Mouse (Mus musculus) forelimb bud, embryonic 11.5 days (tissue): ENCODE measurements around the gene Gtf3c1.
"Not testable (repeated sequence)": the region's sequence is repeated elsewhere in the genome, so short reads cannot be mapped to it uniquely, and the experiment has no call there.

Experiments
- DNase-seq: peaks from one replicate; pipeline ENCODE4 v3.0.0-alpha.2; 2012; ENCODE audit warnings: low read depth, low spot score

The Gtf3c1 gene

GRCm38 (mm10) chr7:125707593-125708022 is at the start of gene Gtf3c1, which contains the start of gene D430042O09Rik:
Gene Gtf3c1 (minus strand): TSS chr7:125707780.
Gene D430042O09Rik (plus strand): TSS chr7:125707888.
- peak; percentile 99 for DNase-seq

- DNase-seq, result no peak
Observed at GRCm38 (mm10) chr7:125756806-125757205, 49.2 kb upstream of the Gtf3c1 start.

- no peak for DNase-seq
Observed at GRCm38 (mm10) chr7:125753326-125753715, 45.7 kb upstream of the Gtf3c1 start.

GRCm38 (mm10) chr7:125752699-125753325 is 45.2 kb upstream of the Gtf3c1 start:
- no peak for DNase-seq

GRCm38 (mm10) chr7:125748186-125748585 is 40.6 kb upstream of the Gtf3c1 start:
- peak; percentile 48 for DNase-seq

GRCm38 (mm10) chr7:125747316-125747690 is 39.7 kb upstream of the Gtf3c1 start:
- DNase-seq, result no peak

GRCm38 (mm10) chr7:125746621-125747315 is 39.2 kb upstream of the Gtf3c1 start:
- DNase-seq, result no peak

- no peak for DNase-seq
Observed at GRCm38 (mm10) chr7:125744774-125745173, 37.2 kb upstream of the Gtf3c1 start.

GRCm38 (mm10) chr7:125741271-125741703 is 33.7 kb upstream of the Gtf3c1 start:
- DNase-seq, result no peak

GRCm38 (mm10) chr7:125740521-125740920 is 32.9 kb upstream of the Gtf3c1 start:
- DNase-seq, result no peak

GRCm38 (mm10) chr7:125736366-125737015 is 28.9 kb upstream of the Gtf3c1 start:
- DNase-seq, result no peak

- no peak for DNase-seq
Observed at GRCm38 (mm10) chr7:125733791-125734190, 26.2 kb upstream of the Gtf3c1 start.

GRCm38 (mm10) chr7:125731679-125732078 is 24.1 kb upstream of the Gtf3c1 start:
- no peak for DNase-seq

GRCm38 (mm10) chr7:125723189-125723972 is 15.8 kb upstream of the Gtf3c1 start:
- DNase-seq, result no peak

GRCm38 (mm10) chr7:125722127-125722526 is 14.5 kb upstream of the Gtf3c1 start:
- DNase-seq, result no peak

- DNase-seq, result no peak
Observed at GRCm38 (mm10) chr7:125721033-125721432, 13.5 kb upstream of the Gtf3c1 start.

GRCm38 (mm10) chr7:125720370-125720769 is 12.8 kb upstream of the Gtf3c1 start:
- DNase-seq, result no peak

- no peak for DNase-seq
Observed at GRCm38 (mm10) chr7:125717612-125718011, 10.0 kb upstream of the Gtf3c1 start.

- no peak for DNase-seq
Observed at GRCm38 (mm10) chr7:125716724-125717123, 9.1 kb upstream of the Gtf3c1 start.

- DNase-seq, result no peak
Observed at GRCm38 (mm10) chr7:125714803-125715202, 7.2 kb upstream of the Gtf3c1 start.

GRCm38 (mm10) chr7:125713542-125714055 is 6.0 kb upstream of the Gtf3c1 start:
- not testable (repeated sequence) for DNase-seq

GRCm38 (mm10) chr7:125708100-125708499 is 520 bp upstream of the Gtf3c1 start:
- DNase-seq, result no peak
